Mouse (Mus musculus) gastrocnemius, postnatal 25 days (tissue): Measurements from ENCODE around the gene Cideb. TPM values are rescaled to one million over a fixed set of nuclear protein-coding genes. Genes with fewer than 3 reads are reported as not detected.

Experiments
- DNase-seq: peaks from one replicate; pipeline ENCODE4 v3.0.0; 2022
- total RNA-seq, 2 experiments: library from RNA; stranded (reverse); gene quantifications; 1 replicate in 1 of 2; 2 replicates in 1 of 2; pipeline ENCODE4 v1.2.3; 2021

The Cideb gene
- total RNA-seq, 2 experiments from 2014 or later = not detected

GRCm38 (mm10) chr14:55722438-55722945 is 35.8 kb downstream of the Cideb start:
- no peak for DNase-seq

- DNase-seq = peak; percentile 88
Measured at GRCm38 (mm10) chr14:55721700-55722437, 36.4 kb downstream of the Cideb start, which contains the start of gene Rabggta. Gene Rabggta (minus strand): TSS chr14:55722263.

- DNase-seq = no peak
Measured at GRCm38 (mm10) chr14:55721076-55721475, 37.2 kb downstream of the Cideb start.

- DNase-seq = no peak
Measured at GRCm38 (mm10) chr14:55720666-55721065, 37.6 kb downstream of the Cideb start.

GRCm38 (mm10) chr14:55719737-55720136 is 38.5 kb downstream of the Cideb start:
- DNase-seq = no peak

- no peak for DNase-seq
Measured at GRCm38 (mm10) chr14:55716884-55717283, 41.4 kb downstream of the Cideb start.

GRCm38 (mm10) chr14:55716271-55716670 is 42.0 kb downstream of the Cideb start:
- DNase-seq = no peak

- DNase-seq = no peak
Measured at GRCm38 (mm10) chr14:55714893-55715292, 43.4 kb downstream of the Cideb start.

GRCm38 (mm10) chr14:55713729-55714122 is 44.5 kb downstream of the Cideb start, which contains the start of gene Tgm1:
Gene Tgm1 (minus strand): TSS chr14:55713926.
- DNase-seq = no peak

- DNase-seq = peak; percentile 25
Measured at GRCm38 (mm10) chr14:55713007-55713728, 45.1 kb downstream of the Cideb start.

- DNase-seq = no peak
Measured at GRCm38 (mm10) chr14:55711786-55712185, 46.5 kb downstream of the Cideb start.

- DNase-seq = no peak
Measured at GRCm38 (mm10) chr14:55709509-55709908, 48.7 kb downstream of the Cideb start.

- DNase-seq = no peak
Measured at GRCm38 (mm10) chr14:55707397-55707796, 50.9 kb downstream of the Cideb start.

GRCm38 (mm10) chr14:55706051-55706600 is 52.1 kb downstream of the Cideb start:
- DNase-seq = no peak

Other genes starting within 250 kb of the Cideb start
- not detected for gene Cpne6, start 248.0 kb downstream of the Cideb start, total RNA-seq
- not detected for gene Nrl, start 233.5 kb downstream of the Cideb start, total RNA-seq
- 1 to 10 TPM; 4.7 to 6.9 TPM for gene Pck2, start 218.2 kb downstream of the Cideb start, total RNA-seq
- gene Dcaf11, start 198.5 kb downstream of the Cideb start, total RNA-seq = 100 to 1,000 TPM in 1 of 2 experiments, 10 to 100 TPM in 1; 97.3 to 105 TPM
- not detected for gene A730061H03Rik, start 198.1 kb downstream of the Cideb start, total RNA-seq
- 100 to 1,000 TPM; 329 to 343 TPM for gene Fitm1, start 182.8 kb downstream of the Cideb start, total RNA-seq
- gene Psme1, start 180.3 kb downstream of the Cideb start, total RNA-seq = 10 to 100 TPM; 66.4 to 67.6 TPM
- 10 to 100 TPM; 33.4 to 34.1 TPM for gene Emc9, start 173.2 kb downstream of the Cideb start, total RNA-seq
- 10 to 100 TPM; 42.9 to 58.4 TPM for gene Psme2, start 167.3 kb downstream of the Cideb start, total RNA-seq
- 10 to 100 TPM; 11.1 to 20.7 TPM for gene Rnf31, start 166.8 kb downstream of the Cideb start, total RNA-seq
- 1 to 10 TPM; 4.1 to 5.4 TPM for gene Irf9, start 154.9 kb downstream of the Cideb start, total RNA-seq
- under 1 TPM in 1 of 2 experiments, not detected in 1; 0.54 TPM for gene Rec8, start 140.4 kb downstream of the Cideb start, total RNA-seq
- 10 to 100 TPM; 56.8 to 76.0 TPM for gene Ipo4, start 122.5 kb downstream of the Cideb start, total RNA-seq
- gene Gm49378, start 120.6 kb downstream of the Cideb start, total RNA-seq = 1 to 10 TPM in 1 of 2 experiments, under 1 TPM in 1; 0.72 to 1.2 TPM
- gene Tm9sf1, start 114.7 kb downstream of the Cideb start, total RNA-seq = 10 to 100 TPM; 15.8 to 17.6 TPM
- gene Tssk4, start 108.3 kb downstream of the Cideb start, total RNA-seq = under 1 TPM in 1 of 2 experiments, not detected in 1; 0.24 TPM
- 10 to 100 TPM; 15.0 to 17.3 TPM for gene Mdp1, start 98.0 kb downstream of the Cideb start, total RNA-seq
- gene Gmpr2, start 86.5 kb downstream of the Cideb start, total RNA-seq = 1 to 10 TPM; 2.4 to 3.3 TPM
- gene Nedd8, start 86.3 kb downstream of the Cideb start, total RNA-seq = 100 to 1,000 TPM; 180 to 191 TPM
- gene Tinf2, start 76.6 kb downstream of the Cideb start, total RNA-seq = 1 to 10 TPM; 7.5 to 8.2 TPM
- gene Tgm1, start 44.5 kb downstream of the Cideb start, total RNA-seq = not detected
- 10 to 100 TPM; 10.3 TPM for gene Rabggta, start 36.2 kb downstream of the Cideb start, total RNA-seq
- 10 to 100 TPM; 29.4 to 32.7 TPM for gene Dhrs1, start 12.8 kb downstream of the Cideb start, total RNA-seq
- gene Nop9, start 12.8 kb downstream of the Cideb start, total RNA-seq = 10 to 100 TPM; 11.3 to 12.0 TPM
- under 1 TPM in 1 of 2 experiments, not detected in 1; 0.10 TPM for gene Ltb4r2, start 3.0 kb upstream of the Cideb start, total RNA-seq
- gene Ltb4r1, start 7.5 kb upstream of the Cideb start, total RNA-seq = not detected
- gene Adcy4, start 25.6 kb upstream of the Cideb start, total RNA-seq = 1 to 10 TPM; 6.4 to 6.5 TPM
- gene Ripk3, start 30.4 kb upstream of the Cideb start, total RNA-seq = 1 to 10 TPM; 1.3 to 1.7 TPM
- gene Nfatc4, start 64.7 kb upstream of the Cideb start, total RNA-seq = 1 to 10 TPM; 3.2 to 5.9 TPM
- gene Nynrin, start 95.6 kb upstream of the Cideb start, total RNA-seq = 1 to 10 TPM; 2.6 to 4.1 TPM
- not detected for gene Cbln3, start 125.9 kb upstream of the Cideb start, total RNA-seq
- gene Khnyn, start 126.5 kb upstream of the Cideb start, total RNA-seq = 1 to 10 TPM; 7.0 to 9.1 TPM
- 10 to 100 TPM; 95.7 to 98.1 TPM for gene Sdr39u1, start 141.8 kb upstream of the Cideb start, total RNA-seq
- 1 to 10 TPM; 2.7 to 4.1 TPM for gene Cma1, start 186.2 kb upstream of the Cideb start, total RNA-seq
- gene Cma2, start 192.5 kb upstream of the Cideb start, total RNA-seq = not detected